Mouse (Mus musculus) heart, postnatal 0 days (tissue): Measurements from ENCODE around the gene Psenen.

Experiments used
- CTCF ChIP-seq: IDR thresholded peaks from 2 replicates; pipeline ENCODE4 v1.5.1; 2016; ENCODE audit warnings: antibody characterized with exemption, control low read depth, low read depth
- EP300 ChIP-seq: IDR thresholded peaks from 2 replicates; pipeline ENCODE4 v1.6.1; 2016; ENCODE audit warnings: antibody characterized with exemption, low read depth

DNA sequence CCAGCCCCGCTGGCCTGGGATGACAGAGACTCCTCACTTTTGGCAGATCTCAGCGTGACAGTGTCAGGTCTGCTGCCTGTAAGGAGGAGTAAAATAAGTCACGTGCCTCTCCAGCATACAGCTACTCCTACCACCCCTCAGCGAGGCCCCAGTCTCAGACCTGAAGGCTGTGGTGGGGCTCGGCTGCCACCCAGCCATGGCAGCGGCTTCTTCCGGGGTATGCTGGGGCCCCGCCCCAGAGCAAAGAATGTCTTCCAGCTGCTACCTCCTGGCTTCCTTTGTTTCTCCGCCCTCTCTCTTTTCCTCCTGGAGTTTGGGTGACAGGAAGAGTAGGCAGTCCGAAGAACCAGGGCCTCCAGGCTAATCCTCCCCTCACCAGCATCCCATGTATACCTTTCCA, 37.5 kb downstream of the Psenen start:
- TF ChIP-seq CTCF (no peak), EP300 (no peak)
